Mouse (Mus musculus) midbrain, embryonic 13.5 days (tissue): ENCODE measurements at regions not wholly inside any gene's neighbourhood (a gene's known extent, or its start where the extent isn't known, plus 50 kb on each side); places are given as distances from the start of the nearest gene placed in this dataset.
"Not testable (repeated sequence)": the region's sequence is repeated elsewhere in the genome, so short reads cannot be mapped to it uniquely, and the experiment has no call there.

ENCODE experiments used
- ATAC-seq: fragments of 200-750 bp; cut with Nextera tagmentation; 2 replicates; pipeline ENCODE4 v1.8.0; 2017; ENCODE audit warnings: mild to moderate bottlenecking, moderate TSS enrichment, moderate library complexity
- H3K27ac ChIP-seq: fragments of 300-500 bp; sonication (generic); 2 replicates; pipeline ENCODE4 v1.5.1; 2015; ENCODE audit warnings: inconsistent platforms, mild to moderate bottlenecking, moderate library complexity
- H3K27me3 ChIP-seq: fragments of 300-500 bp; sonication (generic); 2 replicates; pipeline ENCODE4 v1.6.1; 2015; ENCODE audit warnings: mild to moderate bottlenecking, inconsistent platforms
- H3K36me3 ChIP-seq: fragments of 300-500 bp; sonication (generic); 2 replicates; pipeline ENCODE4 v1.6.1; 2015; ENCODE audit warnings: mild to moderate bottlenecking, inconsistent platforms
- H3K4me1 ChIP-seq: fragments of 300-500 bp; sonication (generic); replicated peaks from 2 replicates; pipeline ENCODE4 v1.6.1; 2015; ENCODE audit warnings: inconsistent platforms
- H3K4me2 ChIP-seq: fragments of 300-500 bp; sonication (generic); replicated peaks from 2 replicates; pipeline ENCODE4 v1.6.1; 2015; ENCODE audit warnings: moderate library complexity, mild to moderate bottlenecking, inconsistent platforms
- H3K4me3 ChIP-seq: fragments of 300-500 bp; sonication (generic); replicated peaks from 2 replicates; pipeline ENCODE4 v1.5.1; 2015; ENCODE audit warnings: mild to moderate bottlenecking, inconsistent platforms
- H3K9ac ChIP-seq: fragments of 300-500 bp; sonication (generic); replicated peaks from 2 replicates; pipeline ENCODE4 v1.6.1; 2015; ENCODE audit warnings: mild to moderate bottlenecking, inconsistent platforms
- H3K9me3 ChIP-seq: fragments of 300-500 bp; sonication (generic); 2 replicates; pipeline ENCODE4 v1.6.1; 2016; ENCODE audit warnings: mild to moderate bottlenecking, inconsistent platforms
- WGBS: fragments of 180-500 bp; shearing (Covaris S2); methylation state at CpG from one replicate; pipeline ENCODE4 v1.1.7; 2015; 5-methylcytosine and 5-hydroxymethylcytosine counted together

- no peak overlapping the region for H3K4me3 ChIP-seq
- H3K9ac ChIP-seq = no peak overlapping the region
- no peaks in the 10 kb centered on the region for H3K9me3 ChIP-seq
- no peaks in the 10 kb centered on the region for H3K36me3 ChIP-seq
- ATAC-seq = peak; percentile 57; the same call in 1 of the 2 replicates
- WGBS = 63% methylated on average over 9 of the region's 9 CpGs
- H3K27me3 ChIP-seq = peaks cover 10% of the 10 kb centered on the region
- peaks cover 11% of the 10 kb centered on the region; the same call in 1 of the 2 replicates for H3K4me1 ChIP-seq
- no peak overlapping the region for H3K27ac ChIP-seq
- no peak overlapping the region for H3K4me2 ChIP-seq
Measured at GRCm38 (mm10) chr8:78061827-78062719, 151.0 kb upstream of the Ttc29 start.

DNA sequence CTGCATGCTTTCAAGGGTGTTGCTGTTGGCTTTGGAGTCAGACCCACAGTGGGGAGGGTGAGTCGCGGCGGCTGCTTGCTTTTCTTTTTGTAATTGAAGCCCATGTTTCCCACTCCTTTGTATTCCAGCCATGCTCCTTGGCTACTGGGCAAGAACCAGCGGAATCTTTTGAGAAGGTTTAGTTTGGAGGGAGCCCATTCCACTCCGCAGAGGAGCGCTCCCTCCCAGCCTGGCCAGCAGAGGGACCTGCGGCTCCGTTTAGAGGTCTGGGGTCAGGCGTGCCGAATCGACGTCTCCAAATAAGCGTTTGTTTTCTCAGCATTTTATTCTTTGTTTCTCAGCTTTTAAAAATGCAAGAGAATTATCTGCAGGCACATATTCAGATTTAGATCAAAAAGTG is 149.6 kb upstream of the Ttc29 start:
- Histone ChIP-seq H3K27me3 (peaks cover 22% of the 10 kb centered on the region), H3K4me3 (peak overlapping the region; percentile 30), H3K4me1 (peaks cover 11% of the 10 kb centered on the region; the same call in 1 of the 2 replicates), H3K4me2 (peak overlapping the region; percentile 55), H3K27ac (no peak overlapping the region), H3K9me3 (no peaks in the 10 kb centered on the region), H3K9ac (0 out of 2 replicates have a peak overlapping the region, but pooled peaks have one; percentile 24), H3K36me3 (no peaks in the 10 kb centered on the region)
- peak; percentile 81 for ATAC-seq
- WGBS = 1% methylated on average over 13 of the region's 13 CpGs

DNA sequence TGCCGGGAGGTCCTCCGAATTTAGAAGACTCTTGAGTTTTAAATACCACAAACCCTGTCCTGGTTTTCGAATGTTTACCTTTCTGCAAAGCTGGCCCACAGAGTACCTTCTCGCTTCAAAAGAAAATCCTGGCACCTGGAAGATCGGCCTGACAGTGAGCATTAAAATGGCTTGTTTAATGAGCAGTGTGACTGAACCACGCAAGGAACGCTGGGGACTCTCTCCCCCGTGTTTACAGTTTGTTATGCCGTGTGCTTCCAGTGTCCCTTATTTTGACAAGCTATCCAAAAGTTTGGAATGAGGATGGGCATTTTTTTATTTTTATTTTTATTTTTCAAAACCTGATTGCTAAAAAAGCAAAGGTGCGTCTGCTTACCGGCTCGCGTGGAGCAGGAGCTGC is 148.9 kb upstream of the Ttc29 start:
- WGBS = 40% methylated on average over 13 of the region's 13 CpGs
- peak overlapping the region; percentile 55 for H3K4me2 ChIP-seq
- peaks cover 25% of the 10 kb centered on the region for H3K27me3 ChIP-seq
- H3K4me1 ChIP-seq = peaks cover 11% of the 10 kb centered on the region; the same call in 1 of the 2 replicates
- no peak overlapping the region for H3K9ac ChIP-seq
- no peaks in the 10 kb centered on the region for H3K36me3 ChIP-seq
- ATAC-seq = no peak; the same call in 1 of the 2 replicates
- H3K27ac ChIP-seq = no peak overlapping the region
- peak overlapping the region; percentile 30 for H3K4me3 ChIP-seq
- H3K9me3 ChIP-seq = no peaks in the 10 kb centered on the region

- H3K9me3 ChIP-seq = no peaks in the 10 kb centered on the region
Measured at GRCm38 (mm10) chr8:78065890-78066493, 147.1 kb upstream of the Ttc29 start.

DNA sequence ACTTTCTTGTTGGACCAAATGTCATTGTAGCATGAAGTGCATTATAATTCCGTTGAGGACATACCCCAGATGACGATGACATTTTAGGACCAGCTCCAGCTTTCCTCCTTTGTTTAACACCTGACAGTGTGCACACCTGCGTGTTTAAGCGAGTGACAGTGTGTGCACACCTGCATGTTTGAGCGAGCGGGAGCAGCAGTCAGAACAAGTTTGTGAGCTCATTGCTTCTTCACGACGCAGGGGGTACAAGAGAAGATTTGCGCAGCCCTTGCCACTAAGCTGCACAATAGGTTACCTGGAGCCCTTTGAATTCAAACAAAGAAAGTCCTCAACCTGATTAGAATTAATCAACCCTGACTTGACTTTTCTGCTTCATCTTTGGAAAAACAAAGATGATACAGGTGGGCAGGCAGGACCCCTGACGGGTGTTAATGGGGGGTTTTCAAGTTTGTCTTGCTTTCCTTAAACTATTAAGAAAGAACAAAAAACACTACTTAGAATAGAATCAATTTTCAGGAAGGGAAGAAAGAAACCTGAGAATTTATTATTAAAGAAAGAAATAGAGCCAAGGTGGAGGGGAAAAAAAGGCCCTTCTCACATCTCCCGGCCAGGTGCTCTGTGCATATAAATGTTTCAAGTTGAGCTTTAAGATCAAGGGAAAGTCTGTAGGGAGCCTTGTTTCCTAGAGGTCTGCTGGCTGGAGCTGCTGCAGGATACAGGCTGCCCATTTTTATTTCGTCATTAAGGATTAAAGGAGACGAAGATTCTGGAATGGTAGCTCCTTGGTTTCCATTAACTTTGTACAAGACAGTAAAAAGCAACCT is 144.8 kb upstream of the Ttc29 start:
- H3K4me3 ChIP-seq = no peak overlapping the region
- no peak overlapping the region for H3K9ac ChIP-seq
- H3K9me3 ChIP-seq = no peaks in the 10 kb centered on the region
- H3K4me1 ChIP-seq = peaks cover 11% of the 10 kb centered on the region; the same call in 1 of the 2 replicates
- no peak for ATAC-seq
- no peaks in the 10 kb centered on the region for H3K36me3 ChIP-seq
- peaks cover 25% of the 10 kb centered on the region for H3K27me3 ChIP-seq
- 19% methylated on average over 13 of the region's 13 CpGs for WGBS
- no peak overlapping the region for H3K27ac ChIP-seq
- no peak overlapping the region for H3K4me2 ChIP-seq

More at GRCm38 (mm10) chr8:78065890-78066493, 147.1 kb upstream of the Ttc29 start:
- H3K9ac ChIP-seq = no peak overlapping the region
- H3K4me3 ChIP-seq = no peak overlapping the region
- H3K27ac ChIP-seq = no peak overlapping the region
- ATAC-seq = no peak
- peaks cover 11% of the 10 kb centered on the region; the same call in 1 of the 2 replicates for H3K4me1 ChIP-seq
- no peak overlapping the region for H3K4me2 ChIP-seq
- peaks cover 25% of the 10 kb centered on the region for H3K27me3 ChIP-seq
- H3K36me3 ChIP-seq = no peaks in the 10 kb centered on the region
- WGBS = 31% methylated on average over 10 of the region's 10 CpGs

DNA sequence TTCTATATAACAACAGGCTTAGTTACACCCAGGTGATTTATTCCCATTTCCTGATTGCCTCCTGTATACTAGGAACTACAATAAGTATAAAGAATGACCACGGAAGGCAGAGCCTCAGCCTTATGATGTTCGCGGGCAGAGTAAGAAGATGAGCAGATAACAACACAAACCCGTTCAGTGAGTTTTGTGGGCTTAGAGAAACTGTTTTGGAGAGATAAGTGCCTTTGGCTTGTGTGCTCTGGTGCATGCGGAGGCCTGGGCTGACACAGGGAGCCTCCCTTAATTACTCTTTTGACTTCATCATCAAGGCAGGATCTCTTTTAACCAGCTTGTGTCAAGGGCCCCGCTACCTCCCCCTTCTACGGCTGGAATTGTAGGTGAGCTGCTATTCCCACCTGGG is 139.3 kb upstream of the Ttc29 start:
- H3K27ac ChIP-seq = no peak overlapping the region
- 80% methylated on average over 7 of the region's 7 CpGs for WGBS
- H3K4me1 ChIP-seq = peaks cover 4% of the 10 kb centered on the region; the same call in 1 of the 2 replicates
- H3K9me3 ChIP-seq = no peaks in the 10 kb centered on the region
- no peak overlapping the region for H3K4me3 ChIP-seq
- no peak overlapping the region for H3K4me2 ChIP-seq
- ATAC-seq = no peak
- no peaks in the 10 kb centered on the region for H3K36me3 ChIP-seq
- H3K27me3 ChIP-seq = no peaks in the 10 kb centered on the region
- no peak overlapping the region for H3K9ac ChIP-seq

DNA sequence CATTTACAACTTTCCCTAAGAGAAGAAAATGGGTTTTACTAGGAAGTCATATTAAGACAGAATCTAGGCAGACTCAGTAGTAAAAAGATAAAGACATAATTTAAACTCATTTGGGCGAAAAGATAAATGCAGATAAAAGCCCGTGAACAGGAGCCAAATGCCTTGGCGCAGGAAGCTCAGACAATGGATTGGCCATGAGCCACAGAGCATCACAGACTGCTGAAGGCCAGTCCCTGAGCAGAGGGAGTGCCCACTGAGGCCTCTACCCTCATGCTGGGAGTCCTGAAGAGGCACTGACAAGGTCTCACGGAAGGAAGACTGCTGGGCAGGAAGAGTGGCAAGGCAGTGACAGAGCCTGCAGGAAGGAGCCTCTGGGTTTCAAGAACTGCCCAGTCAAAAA is 136.0 kb upstream of the Ttc29 start:
- no peaks in the 10 kb centered on the region for H3K9me3 ChIP-seq
- no peak overlapping the region for H3K4me3 ChIP-seq
- WGBS = 55% methylated on average over 4 of the region's 4 CpGs
- no peak overlapping the region for H3K9ac ChIP-seq
- no peak for ATAC-seq
- no peak overlapping the region for H3K27ac ChIP-seq
- no peaks in the 10 kb centered on the region for H3K27me3 ChIP-seq
- no peak overlapping the region for H3K4me2 ChIP-seq
- no peaks in the 10 kb centered on the region for H3K36me3 ChIP-seq
- H3K4me1 ChIP-seq = peaks cover 4% of the 10 kb centered on the region; the same call in 1 of the 2 replicates

DNA sequence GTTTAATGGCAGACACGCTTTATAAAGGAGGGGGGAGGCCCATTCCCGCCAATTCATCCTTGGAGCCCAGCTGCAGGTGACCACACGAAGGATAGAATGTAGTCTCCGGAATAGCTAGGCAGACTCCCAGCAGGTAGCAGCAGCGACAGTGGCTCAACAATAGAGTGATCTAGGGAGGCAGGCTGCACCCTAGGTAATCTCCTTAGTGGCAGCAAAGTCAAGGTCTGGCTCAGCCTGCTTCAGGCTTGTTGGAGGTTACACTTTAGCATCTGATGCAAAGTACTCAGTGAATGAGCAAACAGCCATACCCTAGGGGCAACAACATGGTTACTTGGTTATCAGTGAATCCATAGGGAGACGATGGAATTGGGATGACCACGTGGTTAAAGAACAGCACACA is 131.7 kb upstream of the Ttc29 start:
- not testable (repeated sequence) for H3K4me2 ChIP-seq, H3K9ac ChIP-seq, H3K4me1 ChIP-seq, H3K9me3 ChIP-seq, ATAC-seq, H3K36me3 ChIP-seq, H3K27ac ChIP-seq, H3K4me3 ChIP-seq, H3K27me3 ChIP-seq
- WGBS = 37% methylated on average over 7 of the region's 7 CpGs

DNA sequence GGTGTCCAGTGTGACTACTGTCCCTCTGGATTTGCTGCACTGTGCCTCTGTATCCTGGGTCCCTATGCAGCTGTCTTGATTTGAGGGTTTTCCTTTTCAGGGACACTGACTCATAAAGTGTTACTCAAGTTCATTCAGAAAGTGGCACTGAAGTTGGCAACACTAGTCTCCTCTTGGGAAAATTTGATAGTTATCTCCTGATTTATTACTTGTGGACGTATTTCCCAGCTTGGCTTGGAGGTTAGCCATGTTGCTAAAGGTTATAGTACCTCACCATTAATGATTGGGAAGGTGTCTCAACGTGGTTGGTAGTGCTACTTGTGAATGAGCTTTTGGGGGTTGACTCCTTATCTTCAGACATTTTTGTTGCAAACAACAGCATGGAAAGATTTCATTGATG is 130.1 kb upstream of the Ttc29 start:
- H3K27me3 ChIP-seq = no peaks in the 10 kb centered on the region

DNA sequence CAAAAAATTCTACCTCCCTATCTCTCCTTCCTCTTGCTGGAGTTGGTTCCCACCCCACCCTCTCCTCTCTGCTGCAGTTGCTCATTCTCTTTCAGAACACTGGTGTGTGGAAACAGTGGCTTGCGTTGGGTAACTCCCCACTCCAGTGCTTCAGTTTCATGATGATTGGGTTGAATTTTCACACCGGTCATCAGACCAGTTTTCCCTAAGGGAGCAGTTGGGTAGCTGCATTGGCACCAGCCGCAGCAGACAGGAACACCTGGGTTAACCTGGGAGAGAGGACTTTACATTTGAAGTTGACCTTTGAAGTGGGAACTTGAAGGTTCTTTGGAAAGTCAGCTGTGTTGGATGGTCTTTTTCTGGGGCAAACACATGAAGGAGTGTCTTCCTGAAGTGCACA is 126.7 kb upstream of the Ttc29 start:
- 96% methylated on average over 3 of the region's 3 CpGs for WGBS
- Histone ChIP-seq H3K4me1 (no peaks in the 10 kb centered on the region), H3K9me3 (no peaks in the 10 kb centered on the region), H3K4me2 (no peak overlapping the region), H3K4me3 (no peak overlapping the region), H3K9ac (no peak overlapping the region), H3K27ac (no peak overlapping the region), H3K27me3 (no peaks in the 10 kb centered on the region), H3K36me3 (no peaks in the 10 kb centered on the region)
- ATAC-seq = no peak

More for the DNA sequence above, 130.1 kb upstream of the Ttc29 start:
- Histone ChIP-seq H3K36me3 (no peaks in the 10 kb centered on the region), H3K4me3 (no peak overlapping the region), H3K9me3 (no peaks in the 10 kb centered on the region), H3K27ac (no peak overlapping the region), H3K9ac (no peak overlapping the region), H3K4me2 (no peak overlapping the region), H3K4me1 (no peaks in the 10 kb centered on the region)
- ATAC-seq = no peak
- WGBS = 91% methylated on average over 2 of the region's 2 CpGs

DNA sequence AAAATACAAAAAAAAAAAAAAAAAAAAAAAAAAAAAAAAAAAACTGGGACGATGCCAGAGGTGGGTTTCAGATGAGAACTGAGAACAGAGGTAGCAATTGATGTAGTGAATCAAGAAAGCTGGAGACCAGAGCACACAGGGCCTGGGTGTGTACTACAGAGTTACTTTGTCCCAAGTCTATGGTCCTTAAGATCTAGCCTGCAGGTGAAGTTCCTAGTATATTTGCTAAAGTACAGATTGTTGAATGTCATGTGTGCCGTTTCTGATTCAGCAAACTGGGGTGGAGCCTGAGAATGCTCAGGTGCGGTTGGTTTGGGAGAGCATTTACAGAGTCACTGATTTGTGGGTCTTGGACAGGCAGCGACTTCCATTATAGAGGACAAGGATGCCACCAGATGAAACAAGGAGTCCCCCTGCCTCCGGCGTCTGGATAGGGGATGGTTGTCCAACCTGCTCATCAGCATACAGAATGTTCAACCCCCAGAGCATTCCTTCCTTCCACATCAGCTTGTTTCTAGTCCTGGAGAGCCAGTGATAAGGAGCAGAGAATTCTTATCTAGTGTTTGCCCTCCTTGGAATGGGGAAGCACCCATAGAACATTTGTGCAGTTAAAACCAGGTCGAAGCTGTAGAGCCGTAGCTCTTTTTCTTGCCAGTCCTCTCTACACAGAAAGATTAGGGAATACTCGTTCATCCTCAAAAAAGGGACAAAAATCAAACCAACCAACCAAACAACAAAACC is 122.5 kb upstream of the Ttc29 start:
- H3K27ac ChIP-seq = no peak overlapping the region
- H3K4me2 ChIP-seq = no peak overlapping the region
- H3K27me3 ChIP-seq = no peaks in the 10 kb centered on the region
- no peaks in the 10 kb centered on the region for H3K36me3 ChIP-seq
- H3K4me3 ChIP-seq = no peak overlapping the region
- 86% methylated on average over 9 of the region's 9 CpGs for WGBS
- H3K9me3 ChIP-seq = no peaks in the 10 kb centered on the region
- no peak for ATAC-seq
- no peak overlapping the region for H3K9ac ChIP-seq
- H3K4me1 ChIP-seq = no peaks in the 10 kb centered on the region
